Mouse (Mus musculus) forelimb bud, embryonic 11.5 days (tissue): Measurements from ENCODE around the gene Ppara.

Experiments used
- DNase-seq: peaks from one replicate; pipeline ENCODE4 v3.0.0-alpha.2; 2012; ENCODE audit warnings: low read depth, low spot score

Gene Ppara

DNA sequence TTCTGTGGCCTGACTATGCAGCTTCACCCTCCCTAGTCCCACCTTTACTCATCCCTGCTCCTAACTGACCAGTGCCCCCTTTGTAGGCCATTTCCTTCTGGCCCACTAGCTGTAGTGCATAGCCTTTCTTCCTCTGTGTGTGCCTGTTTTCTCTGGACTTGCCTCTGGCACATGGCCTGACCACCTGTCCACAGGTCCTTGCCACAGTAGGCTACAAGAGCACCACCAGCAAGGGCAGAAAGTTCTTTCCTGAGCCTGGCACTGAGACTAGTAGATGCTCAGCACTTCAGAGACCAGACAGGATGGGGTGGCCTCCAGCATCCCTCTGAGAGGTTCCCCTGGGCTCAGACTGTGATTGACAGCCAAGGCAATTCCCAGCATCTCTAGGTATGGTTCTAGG, 110.3 kb downstream of the Ppara start:
- DNase-seq = no peak

DNA sequence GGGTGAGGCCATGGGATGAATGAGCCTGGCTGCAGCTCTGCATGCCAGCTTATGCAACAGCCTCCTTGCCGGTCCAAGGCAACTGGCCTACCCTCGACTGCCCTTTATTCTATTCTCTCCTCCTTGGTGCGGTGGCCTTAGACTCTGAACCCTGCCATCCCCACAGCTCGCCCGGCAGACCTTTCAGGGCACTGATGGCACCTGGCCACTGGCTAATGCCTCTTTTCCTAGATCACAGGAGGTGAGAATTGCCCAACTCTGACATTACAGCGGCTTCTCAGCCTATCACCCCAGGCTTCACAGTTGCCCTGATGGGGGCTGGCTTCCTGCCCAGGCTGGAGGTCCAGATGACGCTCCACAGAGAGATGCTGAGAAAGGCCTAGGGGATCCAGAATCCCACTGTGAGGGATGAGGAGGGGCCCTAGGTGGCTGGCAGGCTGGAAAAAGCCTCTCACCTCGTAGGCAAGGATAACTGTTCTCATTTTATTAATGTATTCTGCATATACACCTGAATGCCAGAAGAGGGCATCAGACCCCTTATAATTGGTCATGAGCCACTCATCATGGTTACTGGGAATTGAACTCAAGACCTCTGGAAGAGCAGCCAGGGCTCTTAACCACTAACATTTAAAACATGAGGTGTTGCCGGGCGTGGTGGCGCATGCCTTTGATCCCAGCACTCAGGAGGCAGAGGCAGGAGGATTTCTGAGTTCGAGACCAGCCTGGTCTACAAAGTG, 117.0 kb downstream of the Ppara start:
- no peak for DNase-seq
